13 mouse cellular contexts compared by ENCODE assay signal in genomic region chr12:112150011-112150410, GRCm38 (mm10). TPM values are rescaled to one million over a fixed set of nuclear protein-coding genes. Genes with fewer than 3 reads are reported as not detected.
A peak's percentile ranks its signal among the peaks of the same experiment; 100 is the strongest.
DNase-seq lines count a peak whose midpoint lies in the region; ATAC-seq lines count a peak whose summit lies in the region.
"Had no signal": no experiment of that assay in that cellular context is flagged by ENCODE, and none has a peak within 500 bp of the region (broad histone marks: within the 10 kb centered on the region; RNA-seq: fewer than 3 reads in every experiment).

No protein-coding gene starts in this region.

- 68% methylated on average over 7 of the region's 7 CpGs for WGBS in hindbrain, embryonic 13.5 days
- WGBS in hindbrain, embryonic 11.5 days = 63% methylated on average over 7 of the region's 7 CpGs
- 54% methylated on average over 7 of the region's 7 CpGs for WGBS in embryonic facial prominence, embryonic 14.5 days
- WGBS in forebrain, embryonic 13.5 days = 57% methylated on average over 7 of the region's 7 CpGs
- 27% methylated on average over 7 of the region's 7 CpGs for WGBS in limb, embryonic 15.5 days

- H3K9me3 ChIP-seq in hindbrain, embryonic 13.5 days = no peaks in the 10 kb centered on the region
- no peaks in the 10 kb centered on the region for H3K9me3 ChIP-seq in hindbrain, embryonic 11.5 days (ENCODE audit: control insufficient read depth, low read length)
- H3K9me3 ChIP-seq in embryonic facial prominence, embryonic 14.5 days (ENCODE audit: control insufficient read depth, low read length) = no peaks in the 10 kb centered on the region
- no peaks in the 10 kb centered on the region for H3K9me3 ChIP-seq in forebrain, embryonic 13.5 days (replicated peaks)
- no peaks in the 10 kb centered on the region for H3K9me3 ChIP-seq in limb, embryonic 15.5 days

- H3K36me3 ChIP-seq in hindbrain, embryonic 13.5 days = no peaks in the 10 kb centered on the region
- no peaks in the 10 kb centered on the region for H3K36me3 ChIP-seq in hindbrain, embryonic 11.5 days (ENCODE audit: control insufficient read depth, insufficient read depth, low read length)
- H3K36me3 ChIP-seq in embryonic facial prominence, embryonic 14.5 days (ENCODE audit: control insufficient read depth, insufficient read depth, low read length) = peaks cover 4% of the 10 kb centered on the region; the same call in 1 of the 2 replicates
- peaks cover 26% of the 10 kb centered on the region for H3K36me3 ChIP-seq in forebrain, embryonic 13.5 days (ENCODE audit: poor library complexity, severe bottlenecking)
- H3K36me3 ChIP-seq in limb, embryonic 15.5 days = 0 out of 2 replicates have a peak, but pooled peaks cover 5% of the 10 kb centered on the region

- peaks cover 91% of the 10 kb centered on the region for H3K27me3 ChIP-seq in hindbrain, embryonic 13.5 days
- peaks cover 34% of the 10 kb centered on the region for H3K27me3 ChIP-seq in hindbrain, embryonic 11.5 days (ENCODE audit: control insufficient read depth, insufficient read depth, low read length)
- peaks cover 2% of the 10 kb centered on the region for H3K27me3 ChIP-seq in embryonic facial prominence, embryonic 14.5 days (replicated peaks; ENCODE audit: control insufficient read depth, insufficient read depth, low read length)
- no peaks in the 10 kb centered on the region for H3K27me3 ChIP-seq in forebrain, embryonic 13.5 days
- H3K27me3 ChIP-seq in limb, embryonic 15.5 days = peaks cover 1% of the 10 kb centered on the region

- peak overlapping the region; percentile 34 for H3K4me2 ChIP-seq in hindbrain, embryonic 13.5 days
- H3K4me2 ChIP-seq in hindbrain, embryonic 11.5 days (replicated peaks; ENCODE audit: low read depth, low read length) = no peak overlapping the region
- H3K4me2 ChIP-seq in embryonic facial prominence, embryonic 14.5 days (ENCODE audit: low read depth, low read length) = 0 out of 2 replicates have a peak overlapping the region, but pooled peaks have one; percentile 10
- H3K4me2 ChIP-seq in forebrain, embryonic 13.5 days = peak overlapping the region; percentile 95
- 0 out of 2 replicates have a peak overlapping the region, but pooled peaks have one; percentile 1 for H3K4me2 ChIP-seq in limb, embryonic 15.5 days

- H3K4me1 ChIP-seq in hindbrain, embryonic 13.5 days (replicated peaks) = peaks cover 77% of the 10 kb centered on the region
- peaks cover 15% of the 10 kb centered on the region for H3K4me1 ChIP-seq in hindbrain, embryonic 11.5 days (replicated peaks; ENCODE audit: control insufficient read depth, insufficient read depth, low read length)
- H3K4me1 ChIP-seq in embryonic facial prominence, embryonic 14.5 days (ENCODE audit: control insufficient read depth, insufficient read depth, low read length) = peaks cover 59% of the 10 kb centered on the region
- H3K4me1 ChIP-seq in forebrain, embryonic 13.5 days = peaks cover 98% of the 10 kb centered on the region
- H3K4me1 ChIP-seq in limb, embryonic 15.5 days = peaks cover 89% of the 10 kb centered on the region

- H3K9ac ChIP-seq in hindbrain, embryonic 13.5 days = peak overlapping the region; percentile 20
- no peak overlapping the region for H3K9ac ChIP-seq in hindbrain, embryonic 11.5 days (ENCODE audit: low read depth, low read length)
- no peak overlapping the region for H3K9ac ChIP-seq in embryonic facial prominence, embryonic 14.5 days (ENCODE audit: low read depth, low read length)
- H3K9ac ChIP-seq in forebrain, embryonic 13.5 days = peak overlapping the region; percentile 23
- H3K9ac ChIP-seq in limb, embryonic 15.5 days = no peak overlapping the region
- H3K9ac ChIP-seq: liver, embryonic 14.5 days had no signal

- ATAC-seq in hindbrain, embryonic 13.5 days (ENCODE audit: low FRiP score) = no peak
- ATAC-seq in hindbrain, embryonic 11.5 days (ENCODE audit: low FRiP score) = no peak
- ATAC-seq in embryonic facial prominence, embryonic 14.5 days (ENCODE audit: low read depth) = no peak
- ATAC-seq in forebrain, embryonic 13.5 days = no peak
- ATAC-seq in limb, embryonic 15.5 days (ENCODE audit: insufficient number of reproducible peaks, low FRiP score, low TSS enrichment, low read depth) = no peak

- no peak overlapping the region for H3K27ac ChIP-seq in hindbrain, embryonic 13.5 days
- H3K27ac ChIP-seq in hindbrain, embryonic 11.5 days (ENCODE audit: low read depth, low read length) = no peak overlapping the region
- no peak overlapping the region; the same call in 1 of the 2 replicates for H3K27ac ChIP-seq in embryonic facial prominence, embryonic 14.5 days (replicated peaks; ENCODE audit: low read depth, low read length)
- H3K27ac ChIP-seq in forebrain, embryonic 13.5 days = peak overlapping the region; percentile 42
- H3K27ac ChIP-seq in limb, embryonic 15.5 days = peak overlapping the region; percentile 33; the same call in 1 of the 2 replicates
- H3K27ac ChIP-seq: liver, embryonic 14.5 days had no signal

- intact Hi-C loops in left cerebral cortex, postnatal 14 days (cut with DNase I) = no loop called here

- H3K4me3 ChIP-seq in hindbrain, embryonic 13.5 days = no peak overlapping the region
- no peak overlapping the region for H3K4me3 ChIP-seq in hindbrain, embryonic 11.5 days (ENCODE audit: low read depth, low read length)
- H3K4me3 ChIP-seq in embryonic facial prominence, embryonic 14.5 days (ENCODE audit: low read depth, low read length) = no peak overlapping the region
- H3K4me3 ChIP-seq in forebrain, embryonic 13.5 days = peak overlapping the region; percentile 5
- H3K4me3 ChIP-seq in limb, embryonic 15.5 days = no peak overlapping the region

- DNase-seq in hindbrain, embryonic 11.5 days (ENCODE audit: low spot score) = no peak
- no peak for DNase-seq in embryonic facial prominence, embryonic 14.5 days (ENCODE audit: low spot score)
- no peak for DNase-seq in left cerebral cortex, postnatal 14 days (ENCODE audit: low spot score in 2 of 2)
- no peak for DNase-seq in embryo, embryonic 10.5 days (ENCODE audit: low spot score)
- no peak for DNase-seq in spleen, adult 12 weeks (ENCODE audit: low spot score)
- DNase-seq: cerebellum, adult 9-10 months; gastrocnemius, postnatal 10 days; kidney, adult 9 months; layer of hippocampus, postnatal 36 days had no signal

RNA-seq across cellular contexts. Expression of gene Kif26a, which starts 4.0 kb away (rescaled TPM):
- 3.8 and 4.4 TPM in 2 replicates for polyA plus RNA-seq in hindbrain, embryonic 13.5 days (2015; fragmentation: Nextera tagmentation; extraction: Ambion mirVana)
- 2.0 and 2.2 TPM in 2 replicates for polyA plus RNA-seq in hindbrain, embryonic 11.5 days (2014; fragmentation: Nextera tagmentation; extraction: Ambion mirVana)
- 4.0 TPM in 2 replicates for polyA plus RNA-seq in embryonic facial prominence, embryonic 14.5 days (2014; fragmentation: Nextera tagmentation; extraction: Ambion mirVana)
- 10.9 and 14.4 TPM in 2 replicates for polyA plus RNA-seq in forebrain, embryonic 13.5 days (2015; fragmentation: Nextera tagmentation; extraction: Ambion mirVana)
- polyA plus RNA-seq in limb, embryonic 15.5 days (2015; fragmentation: Nextera tagmentation; extraction: Ambion mirVana) = 6.3 and 8.7 TPM in 2 replicates
- total RNA-seq in left cerebral cortex, postnatal 14 days (2021) = 1 to 10 TPM; 5.8 to 8.1 TPM

RNA-seq across cellular contexts. Expression of gene Aspg, which starts 43.5 kb away (rescaled TPM):
- polyA plus RNA-seq in hindbrain, embryonic 13.5 days (2015; fragmentation: Nextera tagmentation; extraction: Ambion mirVana) = 0.27 and 1.1 TPM in 2 replicates
- 0.52 and 0.65 TPM in 2 replicates for polyA plus RNA-seq in hindbrain, embryonic 11.5 days (2014; fragmentation: Nextera tagmentation; extraction: Ambion mirVana)
- 1.4 and 2.6 TPM in 2 replicates for polyA plus RNA-seq in embryonic facial prominence, embryonic 14.5 days (2014; fragmentation: Nextera tagmentation; extraction: Ambion mirVana)
- 0.08 and 0.15 TPM in 2 replicates for polyA plus RNA-seq in forebrain, embryonic 13.5 days (2015; fragmentation: Nextera tagmentation; extraction: Ambion mirVana)
- 8.0 and 9.2 TPM in 2 replicates for polyA plus RNA-seq in limb, embryonic 15.5 days (2015; fragmentation: Nextera tagmentation; extraction: Ambion mirVana)
- 1 to 10 TPM; 1.9 to 4.7 TPM for total RNA-seq in left cerebral cortex, postnatal 14 days (2021)

Comparison
In these comparisons a context has a peak if more than half of its experiments do, and no peak if none do; other contexts are left out.
1. H3K9ac ChIP-seq: peak in hindbrain, embryonic 13.5 days (single experiment) and forebrain, embryonic 13.5 days (single experiment); none in hindbrain, embryonic 11.5 days (single experiment), embryonic facial prominence, embryonic 14.5 days (single experiment) and limb, embryonic 15.5 days (single experiment).
2. H3K27ac ChIP-seq: peak in forebrain, embryonic 13.5 days (single experiment) and limb, embryonic 15.5 days (single experiment); none in hindbrain, embryonic 13.5 days (single experiment), hindbrain, embryonic 11.5 days (single experiment) and embryonic facial prominence, embryonic 14.5 days (single experiment).